Mouse (Mus musculus): Measurements from ENCODE around the gene Ccdc142. TPM values are rescaled to one million over a fixed set of nuclear protein-coding genes. Genes with fewer than 3 reads are reported as not detected.
A peak's percentile ranks its signal among the peaks of the same experiment; 100 is the strongest.

Gene Ccdc142
- polyA plus RNA-seq, 1 experiment from 2014 or later = 1.7 TPM

- WGBS = 58% methylated on average over 7 of the region's 7 CpGs
- Histone ChIP-seq H3K36me3 (ENCODE audit: control insufficient read depth, insufficient read depth, low read length) (no peaks in the 10 kb centered on the region; the same call in 1 of the 2 replicates), H3K9me3 (ENCODE audit: control insufficient read depth, low read length) (no peaks in the 10 kb centered on the region), H3K4me1 (ENCODE audit: control insufficient read depth, insufficient read depth, low read length) (peaks cover 43% of the 10 kb centered on the region), H3K27ac (ENCODE audit: low read length) (peak within 1 kb of the TSS; percentile 100), H3K4me3 (ENCODE audit: low read length) (peak within 1 kb of the TSS; percentile 58), H3K4me2 (ENCODE audit: low read depth, low read length) (peak within 1 kb of the TSS; percentile 81), H3K27me3 (replicated peaks; ENCODE audit: control insufficient read depth, insufficient read depth, low read length) (no peaks in the 10 kb centered on the region), H3K9ac (ENCODE audit: low read depth, low read length) (peak within 1 kb of the TSS; percentile 87)
- peak; percentile 9; the same call in 1 of the 2 replicates for ATAC-seq
Observed at GRCm38 (mm10) chr6:83134951-83135513, 33.6 kb downstream of the Ccdc142 start, which contains the start of gene Rtkn. Gene Rtkn (plus strand): TSS chr6:83135463.

- ATAC-seq = no peak
- H3K27ac ChIP-seq (ENCODE audit: low read length) = peak overlapping the region; percentile 100
- H3K4me1 ChIP-seq (ENCODE audit: control insufficient read depth, insufficient read depth, low read length) = peaks cover 41% of the 10 kb centered on the region
- WGBS = 5% methylated on average over 37 of the region's 37 CpGs
- H3K4me2 ChIP-seq (ENCODE audit: low read depth, low read length) = peak overlapping the region; percentile 81
- no peaks in the 10 kb centered on the region; the same call in 1 of the 2 replicates for H3K36me3 ChIP-seq (ENCODE audit: control insufficient read depth, insufficient read depth, low read length)
- H3K9me3 ChIP-seq (ENCODE audit: control insufficient read depth, low read length) = no peaks in the 10 kb centered on the region
- H3K4me3 ChIP-seq (ENCODE audit: low read length) = peak overlapping the region; percentile 58
- H3K27me3 ChIP-seq (replicated peaks; ENCODE audit: control insufficient read depth, insufficient read depth, low read length) = no peaks in the 10 kb centered on the region
- peak overlapping the region; percentile 87 for H3K9ac ChIP-seq (ENCODE audit: low read depth, low read length)
Observed at GRCm38 (mm10) chr6:83135571-83136161, 34.3 kb downstream of the Ccdc142 start.

- peak overlapping the region; percentile 81 for H3K4me2 ChIP-seq (ENCODE audit: low read depth, low read length)
- no peaks in the 10 kb centered on the region for H3K9me3 ChIP-seq (ENCODE audit: control insufficient read depth, low read length)
- WGBS = 20% methylated on average over 5 of the region's 5 CpGs
- H3K4me1 ChIP-seq (ENCODE audit: control insufficient read depth, insufficient read depth, low read length) = peaks cover 34% of the 10 kb centered on the region
- H3K36me3 ChIP-seq (ENCODE audit: control insufficient read depth, insufficient read depth, low read length) = no peaks in the 10 kb centered on the region; the same call in 1 of the 2 replicates
- ATAC-seq = no peak
- H3K4me3 ChIP-seq (ENCODE audit: low read length) = peak overlapping the region; percentile 58
- peak overlapping the region; percentile 87 for H3K9ac ChIP-seq (ENCODE audit: low read depth, low read length)
- H3K27ac ChIP-seq (ENCODE audit: low read length) = peak overlapping the region; percentile 100
- H3K27me3 ChIP-seq (replicated peaks; ENCODE audit: control insufficient read depth, insufficient read depth, low read length) = no peaks in the 10 kb centered on the region
Observed at GRCm38 (mm10) chr6:83136291-83136880, 35.0 kb downstream of the Ccdc142 start.

GRCm38 (mm10) chr6:83136881-83137575 is 35.6 kb downstream of the Ccdc142 start:
- Histone ChIP-seq H3K4me2 (ENCODE audit: low read depth, low read length) (peak overlapping the region; percentile 81), H3K4me1 (ENCODE audit: control insufficient read depth, insufficient read depth, low read length) (peaks cover 36% of the 10 kb centered on the region), H3K27ac (ENCODE audit: low read length) (peak overlapping the region; percentile 100), H3K36me3 (ENCODE audit: control insufficient read depth, insufficient read depth, low read length) (no peaks in the 10 kb centered on the region; the same call in 1 of the 2 replicates), H3K27me3 (replicated peaks; ENCODE audit: control insufficient read depth, insufficient read depth, low read length) (no peaks in the 10 kb centered on the region), H3K9ac (ENCODE audit: low read depth, low read length) (peak overlapping the region; percentile 87), H3K9me3 (ENCODE audit: control insufficient read depth, low read length) (no peaks in the 10 kb centered on the region), H3K4me3 (ENCODE audit: low read length) (peak overlapping the region; percentile 58)
- ATAC-seq = peak; percentile 75
- WGBS = 1% methylated on average over 24 of the region's 26 CpGs

- ATAC-seq = peak; percentile 81
- peak overlapping the region; percentile 87 for H3K9ac ChIP-seq (ENCODE audit: low read depth, low read length)
- H3K4me1 ChIP-seq (ENCODE audit: control insufficient read depth, insufficient read depth, low read length) = peaks cover 39% of the 10 kb centered on the region
- no peaks in the 10 kb centered on the region for H3K9me3 ChIP-seq (ENCODE audit: control insufficient read depth, low read length)
- no peaks in the 10 kb centered on the region for H3K27me3 ChIP-seq (replicated peaks; ENCODE audit: control insufficient read depth, insufficient read depth, low read length)
- 1% methylated on average over 12 of the region's 12 CpGs for WGBS
- peak overlapping the region; percentile 81 for H3K4me2 ChIP-seq (ENCODE audit: low read depth, low read length)
- H3K4me3 ChIP-seq (ENCODE audit: low read length) = peak overlapping the region; percentile 58
- no peaks in the 10 kb centered on the region; the same call in 1 of the 2 replicates for H3K36me3 ChIP-seq (ENCODE audit: control insufficient read depth, insufficient read depth, low read length)
- peak overlapping the region; percentile 100 for H3K27ac ChIP-seq (ENCODE audit: low read length)
Observed at GRCm38 (mm10) chr6:83137576-83137950, 36.2 kb downstream of the Ccdc142 start.

- WGBS = 2% methylated on average over 11 of the region's 11 CpGs
- H3K4me3 ChIP-seq (ENCODE audit: low read length) = peak overlapping the region; percentile 58
- peak; percentile 19 for ATAC-seq
Observed at GRCm38 (mm10) chr6:83138056-83138455, 36.7 kb downstream of the Ccdc142 start.

GRCm38 (mm10) chr6:83140044-83140443 is 38.6 kb downstream of the Ccdc142 start:
- Histone ChIP-seq H3K36me3 (ENCODE audit: control insufficient read depth, insufficient read depth, low read length) (no peaks in the 10 kb centered on the region; the same call in 1 of the 2 replicates), H3K9ac (ENCODE audit: low read depth, low read length) (no peak overlapping the region), H3K27ac (ENCODE audit: low read length) (no peak overlapping the region), H3K4me2 (ENCODE audit: low read depth, low read length) (no peak overlapping the region), H3K27me3 (replicated peaks; ENCODE audit: control insufficient read depth, insufficient read depth, low read length) (no peaks in the 10 kb centered on the region), H3K9me3 (ENCODE audit: control insufficient read depth, low read length) (no peaks in the 10 kb centered on the region), H3K4me3 (ENCODE audit: low read length) (no peak overlapping the region), H3K4me1 (ENCODE audit: control insufficient read depth, insufficient read depth, low read length) (peaks cover 38% of the 10 kb centered on the region)
- 87% methylated on average over 8 of the region's 8 CpGs for WGBS
- ATAC-seq = no peak

More at GRCm38 (mm10) chr6:83138056-83138455, 36.7 kb downstream of the Ccdc142 start:
- peak overlapping the region; percentile 87 for H3K9ac ChIP-seq (ENCODE audit: low read depth, low read length)
- peaks cover 42% of the 10 kb centered on the region for H3K4me1 ChIP-seq (ENCODE audit: control insufficient read depth, insufficient read depth, low read length)
- H3K4me2 ChIP-seq (ENCODE audit: low read depth, low read length) = peak overlapping the region; percentile 81
- no peaks in the 10 kb centered on the region for H3K9me3 ChIP-seq (ENCODE audit: control insufficient read depth, low read length)
- H3K27me3 ChIP-seq (replicated peaks; ENCODE audit: control insufficient read depth, insufficient read depth, low read length) = no peaks in the 10 kb centered on the region
- peak overlapping the region; percentile 100 for H3K27ac ChIP-seq (ENCODE audit: low read length)
- H3K36me3 ChIP-seq (ENCODE audit: control insufficient read depth, insufficient read depth, low read length) = no peaks in the 10 kb centered on the region; the same call in 1 of the 2 replicates

- peak overlapping the region; percentile 35; the same call in 1 of the 2 replicates for H3K4me3 ChIP-seq (ENCODE audit: low read length)
- 53% methylated on average over 4 of the region's 4 CpGs for WGBS
- ATAC-seq = no peak
- peaks cover 24% of the 10 kb centered on the region for H3K4me1 ChIP-seq (ENCODE audit: control insufficient read depth, insufficient read depth, low read length)
- no peaks in the 10 kb centered on the region for H3K27me3 ChIP-seq (replicated peaks; ENCODE audit: control insufficient read depth, insufficient read depth, low read length)
- no peaks in the 10 kb centered on the region for H3K9me3 ChIP-seq (ENCODE audit: control insufficient read depth, low read length)
- H3K36me3 ChIP-seq (ENCODE audit: control insufficient read depth, insufficient read depth, low read length) = no peaks in the 10 kb centered on the region; the same call in 1 of the 2 replicates
- H3K9ac ChIP-seq (ENCODE audit: low read depth, low read length) = no peak overlapping the region
- no peak overlapping the region for H3K27ac ChIP-seq (ENCODE audit: low read length)
- H3K4me2 ChIP-seq (ENCODE audit: low read depth, low read length) = peak overlapping the region; percentile 57
Observed at GRCm38 (mm10) chr6:83141636-83142035, 40.2 kb downstream of the Ccdc142 start.

GRCm38 (mm10) chr6:83142211-83142731 is 40.9 kb downstream of the Ccdc142 start:
- Histone ChIP-seq H3K9me3 (ENCODE audit: control insufficient read depth, low read length) (no peaks in the 10 kb centered on the region), H3K27me3 (replicated peaks; ENCODE audit: control insufficient read depth, insufficient read depth, low read length) (no peaks in the 10 kb centered on the region), H3K4me2 (ENCODE audit: low read depth, low read length) (peak overlapping the region; percentile 57), H3K27ac (ENCODE audit: low read length) (no peak overlapping the region), H3K4me3 (ENCODE audit: low read length) (peak overlapping the region; percentile 35), H3K9ac (ENCODE audit: low read depth, low read length) (peak overlapping the region; percentile 63), H3K4me1 (ENCODE audit: control insufficient read depth, insufficient read depth, low read length) (peaks cover 24% of the 10 kb centered on the region), H3K36me3 (ENCODE audit: control insufficient read depth, insufficient read depth, low read length) (peaks cover under 1% of the 10 kb centered on the region; the same call in 1 of the 2 replicates)
- ATAC-seq = no peak
- WGBS = 13% methylated on average over 41 of the region's 41 CpGs
